Comparison of ENCODE assay signal across 13 mouse cellular contexts in the genomic region with DNA sequence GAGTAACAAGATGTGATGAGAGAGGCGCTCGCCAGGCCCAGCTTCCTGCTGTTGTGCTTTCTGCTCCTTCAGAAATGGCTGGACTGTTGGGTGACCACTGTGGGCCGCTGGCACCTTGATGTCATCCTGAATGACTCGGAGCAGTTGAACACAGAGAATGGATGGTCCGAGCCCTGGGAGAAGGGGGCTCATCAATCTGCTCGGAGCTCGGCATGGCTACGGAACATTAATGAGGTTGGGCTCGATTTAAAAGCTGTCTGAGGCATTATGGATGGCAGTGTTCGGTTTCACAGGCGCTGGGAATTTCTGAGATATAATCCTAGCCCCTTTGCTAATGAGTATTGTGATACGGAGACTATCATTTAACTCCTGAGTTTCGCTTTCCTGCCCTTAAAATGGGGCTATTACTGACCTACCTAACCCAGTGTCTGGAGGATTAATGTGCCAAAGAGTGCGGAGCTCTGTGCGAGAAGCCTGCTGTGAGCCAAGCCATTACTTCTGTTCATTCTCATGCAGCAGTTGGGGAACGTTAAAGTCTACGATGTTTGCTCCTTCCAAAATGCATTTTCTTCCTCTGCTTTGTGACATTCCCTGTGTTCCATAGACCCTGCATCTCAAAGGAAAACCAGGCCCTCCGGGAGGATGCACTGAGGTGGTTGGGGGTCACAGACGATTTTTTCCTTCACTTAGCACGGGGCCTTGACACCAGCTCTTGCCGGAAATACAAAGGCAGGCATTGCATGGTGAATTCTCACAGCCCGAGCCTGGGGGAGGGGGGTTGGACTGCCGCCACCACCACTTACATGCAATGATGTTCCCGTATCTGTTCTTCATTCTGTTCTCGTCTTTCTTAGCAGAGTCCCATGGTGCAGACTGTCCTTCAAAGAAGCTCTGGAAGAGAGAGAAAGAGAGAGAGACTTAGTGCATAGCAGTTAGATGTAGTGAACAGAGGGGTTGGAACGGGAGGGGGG.
DNase-seq lines count a peak whose midpoint lies in the region; ATAC-seq and TF ChIP-seq lines count a peak whose summit lies in the region.
"Had no signal": no experiment of that assay in that cellular context is flagged by ENCODE, and none has a peak within 500 bp of the region (broad histone marks: within the 10 kb centered on the region; RNA-seq: fewer than 3 reads in every experiment).

No protein-coding gene starts in this region.

- H3K4me2 ChIP-seq in kidney, postnatal 0 days (ENCODE audit: low read length), result 0 out of 2 replicates have a peak overlapping the region, but pooled peaks have one; percentile 5
- peak overlapping the region; percentile 34 for H3K4me2 ChIP-seq in hindbrain, embryonic 12.5 days (replicated peaks)
- 0 out of 2 replicates have a peak overlapping the region, but pooled peaks have one; percentile 0 for H3K4me2 ChIP-seq in midbrain, embryonic 16.5 days (ENCODE audit: low read length)
- H3K4me2 ChIP-seq: limb, embryonic 15.5 days had no signal

- no peak for TF ChIP-seq CTCF in kidney, postnatal 0 days (IDR thresholded peaks at IDR 0.05; ENCODE audit: low read depth)

- H3K4me1 ChIP-seq in kidney, postnatal 0 days (replicated peaks; ENCODE audit: insufficient read depth, low read length), result peaks cover 12% of the 10 kb centered on the region; the same call in 1 of the 2 replicates
- peaks cover 23% of the 10 kb centered on the region for H3K4me1 ChIP-seq in hindbrain, embryonic 12.5 days
- H3K4me1 ChIP-seq in midbrain, embryonic 16.5 days (ENCODE audit: control insufficient read depth, insufficient read depth, low read length), result peaks cover 7% of the 10 kb centered on the region; the same call in 1 of the 2 replicates

- H3K9ac ChIP-seq in kidney, postnatal 0 days (ENCODE audit: low read depth, low read length), result no peak overlapping the region
- no peak overlapping the region for H3K9ac ChIP-seq in hindbrain, embryonic 12.5 days
- H3K9ac ChIP-seq in midbrain, embryonic 16.5 days (ENCODE audit: low read depth, low read length), result no peak overlapping the region
- H3K9ac ChIP-seq: limb, embryonic 15.5 days had no signal

- WGBS in kidney, postnatal 0 days, result 33% methylated on average over 26 of the region's 26 CpGs
- WGBS in hindbrain, embryonic 12.5 days, result 39% methylated on average over 26 of the region's 26 CpGs
- 39% methylated on average over 26 of the region's 26 CpGs for WGBS in midbrain, embryonic 16.5 days

- H3K4me3 ChIP-seq in kidney, postnatal 0 days (replicated peaks; ENCODE audit: low read depth, low read length), result no peak overlapping the region
- no peak overlapping the region for H3K4me3 ChIP-seq in hindbrain, embryonic 12.5 days
- H3K4me3 ChIP-seq in midbrain, embryonic 16.5 days (ENCODE audit: low read depth, low read length), result no peak overlapping the region
- H3K4me3 ChIP-seq: erythroblast, embryonic 14.5 days; limb, embryonic 15.5 days; myocyte had no signal

- ATAC-seq in kidney, postnatal 0 days (replicated peaks; ENCODE audit: low FRiP score, low read depth), result peak; percentile 72
- peak; percentile 41; the same call in 1 of the 2 replicates for ATAC-seq in hindbrain, embryonic 12.5 days (ENCODE audit: low FRiP score)
- ATAC-seq in midbrain, embryonic 16.5 days, result peak; percentile 39

- H3K27me3 ChIP-seq in kidney, postnatal 0 days (ENCODE audit: insufficient read depth, low read length), result no peaks in the 10 kb centered on the region
- no peaks in the 10 kb centered on the region for H3K27me3 ChIP-seq in hindbrain, embryonic 12.5 days
- H3K27me3 ChIP-seq in midbrain, embryonic 16.5 days (ENCODE audit: control insufficient read depth, insufficient read depth, low read depth, low read length), result no peaks in the 10 kb centered on the region

- DNase-seq in kidney, postnatal 0 days (ENCODE audit: low spot score), result peak; percentile 88
- DNase-seq in kidney, adult 18-20 months, result no peak
- peak; percentile 49 for DNase-seq in embryo, embryonic 11 days
- DNase-seq in lung, adult 18-20 months, result no peak
- no peak for DNase-seq in urinary bladder, adult 2 months (ENCODE audit: low spot score)
- DNase-seq in spleen, postnatal 10 days (ENCODE audit: low spot score in 2 of 2), result no peak
- DNase-seq: cerebellum, adult 11 months; kidney, postnatal 10 days had no signal

- H3K9me3 ChIP-seq in kidney, postnatal 0 days (replicated peaks; ENCODE audit: low read length), result no peaks in the 10 kb centered on the region
- H3K9me3 ChIP-seq in hindbrain, embryonic 12.5 days (replicated peaks), result no peaks in the 10 kb centered on the region
- H3K9me3 ChIP-seq in midbrain, embryonic 16.5 days (replicated peaks; ENCODE audit: control insufficient read depth, low read length, poor library complexity, severe bottlenecking), result no peaks in the 10 kb centered on the region
- H3K9me3 ChIP-seq: limb, embryonic 15.5 days had no signal

- peaks cover 4% of the 10 kb centered on the region; the same call in 1 of the 2 replicates for H3K36me3 ChIP-seq in kidney, postnatal 0 days (ENCODE audit: insufficient read depth, low read length)
- H3K36me3 ChIP-seq in hindbrain, embryonic 12.5 days, result no peaks in the 10 kb centered on the region
- no peaks in the 10 kb centered on the region for H3K36me3 ChIP-seq in midbrain, embryonic 16.5 days (ENCODE audit: control insufficient read depth, insufficient read depth, low read length)

- peak overlapping the region; percentile 31; the same call in 1 of the 2 replicates for H3K27ac ChIP-seq in kidney, postnatal 0 days
- peak overlapping the region; percentile 72 for H3K27ac ChIP-seq in hindbrain, embryonic 12.5 days
- no peak overlapping the region for H3K27ac ChIP-seq in midbrain, embryonic 16.5 days (ENCODE audit: low read length)
- H3K27ac ChIP-seq: limb, embryonic 15.5 days had no signal

Comparison
In these comparisons a context has a peak if more than half of its experiments do, and no peak if none do; other contexts are left out.
1. DNase-seq: peak in kidney, postnatal 0 days (single experiment) and embryo, embryonic 11 days (single experiment); none in kidney, adult 18-20 months (single experiment), lung, adult 18-20 months (0 of 2), urinary bladder, adult 2 months (single experiment) and spleen, postnatal 10 days (0 of 2).
2. Peak in every context shown above with its lines, with median percentiles within 50 percentile points of each other: ATAC-seq and H3K4me2 ChIP-seq.